Mouse (Mus musculus): ENCODE measurements at regions not wholly inside any gene's neighbourhood (a gene's known extent, or its start where the extent isn't known, plus 50 kb on each side); places are given as distances from the start of the nearest gene placed in this dataset.

DNA sequence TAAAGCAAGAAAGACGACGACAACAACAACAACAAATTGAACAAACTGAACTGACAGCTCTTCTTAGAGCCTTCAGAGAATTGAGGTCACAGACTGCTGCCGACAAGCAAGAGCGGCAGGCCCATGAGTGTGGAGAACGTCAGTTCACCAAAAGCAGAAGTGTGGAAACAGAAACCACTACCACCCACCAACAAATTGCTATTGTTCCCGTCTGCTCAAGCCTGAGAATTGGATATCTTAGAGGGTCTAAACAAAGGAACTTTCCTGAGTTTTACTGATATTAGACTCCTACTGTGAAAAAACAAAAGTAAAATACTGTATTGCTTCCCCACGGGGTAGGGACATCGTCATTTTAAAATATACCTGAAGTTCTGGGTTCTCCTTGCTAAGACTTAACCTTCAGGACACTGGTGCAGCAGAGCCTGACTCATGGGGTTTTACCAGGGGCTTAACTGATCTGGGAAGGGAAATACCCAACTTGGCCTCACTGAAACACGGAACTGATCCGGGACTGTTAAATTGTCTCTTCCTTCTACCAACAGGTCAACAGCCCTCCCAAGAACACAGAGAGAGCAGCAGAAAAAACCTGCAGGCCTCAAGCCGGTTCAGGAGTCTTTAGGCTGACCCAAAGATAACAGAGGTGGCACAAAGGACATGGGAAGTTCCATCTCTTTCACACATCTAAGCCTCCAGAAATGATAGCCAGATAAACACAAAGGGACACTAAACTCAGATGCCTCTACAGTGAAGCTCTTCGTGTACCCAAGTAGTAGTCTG, 238.1 kb downstream of the Gm5426 start:
- TF ChIP-seq CTCF (IDR thresholded peaks at IDR 0.05; ENCODE audit: extremely low read depth, insufficient read depth, low read length): no peak
- no peak for TF ChIP-seq POLR2A (IDR thresholded peaks at IDR 0.05; ENCODE audit: extremely low read depth, insufficient read depth, low read length)
